30 mouse cellular contexts compared by ENCODE assay signal in the genomic region with DNA sequence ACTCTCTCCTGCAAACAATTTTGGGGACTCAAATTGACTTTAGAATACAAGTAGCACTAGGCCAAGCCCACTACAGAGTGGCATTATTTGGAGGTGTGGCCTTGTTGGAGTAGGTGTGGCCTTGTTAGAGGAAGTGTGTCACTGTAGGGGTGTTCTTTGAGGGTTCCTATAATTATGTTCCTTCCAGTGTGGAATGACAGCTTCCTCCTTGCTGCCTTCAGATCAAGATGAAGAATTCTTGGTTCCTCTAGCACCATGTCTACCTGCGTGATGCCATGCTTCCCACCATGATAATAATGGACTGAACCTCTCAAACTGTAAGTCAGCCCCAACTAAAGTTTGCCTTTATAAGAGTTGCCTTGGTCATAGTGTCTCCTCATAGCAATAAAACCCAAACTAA.
"Had no signal": no experiment of that assay in that cellular context is flagged by ENCODE, and none has a peak within 500 bp of the region (broad histone marks: within the 10 kb centered on the region; RNA-seq: fewer than 3 reads in every experiment).

No protein-coding gene starts in this region.

- H3K36me3 ChIP-seq: heart, embryonic 12.5 days; heart, embryonic 13.5 days; heart, embryonic 15.5 days; hindbrain, embryonic 10.5 days; hindbrain, embryonic 12.5 days; hindbrain, embryonic 13.5 days; hindbrain, embryonic 15.5 days; intestine, embryonic 15.5 days; kidney, embryonic 15.5 days had no signal

- DNase-seq: heart, postnatal 10 days; heart, postnatal 14 days; heart, postnatal 36 days; heart, postnatal 4 days; kidney, adult 11 months; kidney, adult 18-20 months; kidney, adult 2 months; kidney, adult 8-10 months; kidney, adult 9 months; kidney, postnatal 10 days; kidney, postnatal 14 days; kidney, postnatal 25 days; kidney, postnatal 36 days; kidney, postnatal 4 days; layer of hippocampus, adult 9-11 months; layer of hippocampus, postnatal 36 days had no signal

- H3K27me3 ChIP-seq: heart, embryonic 12.5 days; heart, embryonic 13.5 days; heart, embryonic 15.5 days; hindbrain, embryonic 12.5 days; hindbrain, embryonic 13.5 days; hindbrain, embryonic 15.5 days; intestine, embryonic 15.5 days; kidney, embryonic 15.5 days had no signal

- H3K9me3 ChIP-seq: heart, embryonic 12.5 days; heart, embryonic 13.5 days; heart, embryonic 15.5 days; hindbrain, embryonic 10.5 days; hindbrain, embryonic 12.5 days; hindbrain, embryonic 13.5 days; hindbrain, embryonic 15.5 days; intestine, embryonic 15.5 days; kidney, embryonic 15.5 days had no signal

- H3K9ac ChIP-seq: heart, embryonic 12.5 days; heart, embryonic 13.5 days; heart, embryonic 15.5 days; hindbrain, embryonic 12.5 days; hindbrain, embryonic 13.5 days; hindbrain, embryonic 14.5 days; hindbrain, embryonic 15.5 days; intestine, embryonic 15.5 days; kidney, embryonic 15.5 days had no signal

- H3K27ac ChIP-seq: heart, embryonic 13.5 days; heart, embryonic 15.5 days; hindbrain, embryonic 10.5 days; hindbrain, embryonic 12.5 days; hindbrain, embryonic 13.5 days; hindbrain, embryonic 14.5 days; hindbrain, embryonic 15.5 days; hindbrain, postnatal 0 days; intestine, embryonic 15.5 days; kidney, embryonic 15.5 days; kidney, postnatal 0 days; layer of hippocampus, adult 2 months; left cerebral cortex, adult 2 months had no signal

- H3K4me2 ChIP-seq: heart, embryonic 12.5 days; heart, embryonic 13.5 days; heart, embryonic 15.5 days; hindbrain, embryonic 12.5 days; hindbrain, embryonic 13.5 days; hindbrain, embryonic 14.5 days; hindbrain, embryonic 15.5 days; intestine, embryonic 15.5 days; kidney, embryonic 15.5 days had no signal

- H3K4me3 ChIP-seq: heart, embryonic 12.5 days; heart, embryonic 13.5 days; heart, embryonic 15.5 days; hindbrain, embryonic 10.5 days; hindbrain, embryonic 12.5 days; hindbrain, embryonic 13.5 days; hindbrain, embryonic 15.5 days; intestine, embryonic 15.5 days; kidney, embryonic 15.5 days; layer of hippocampus, adult 2 months; left cerebral cortex, adult 2 months had no signal

- H3K4me1 ChIP-seq: hindbrain, embryonic 12.5 days; hindbrain, embryonic 15.5 days; intestine, embryonic 15.5 days had no signal
